Mouse (Mus musculus) hindbrain, postnatal 0 days (tissue): ENCODE measurements around the gene Slc39a8. TPM values are rescaled to one million over a fixed set of nuclear protein-coding genes. Genes with fewer than 3 reads are reported as not detected.
A peak's percentile ranks its signal among the peaks of the same experiment; 100 is the strongest.

ENCODE experiments used
- ATAC-seq: fragments of 200-750 bp; cut with Nextera tagmentation; 2 replicates; pipeline ENCODE4 v1.8.0; 2017; ENCODE audit warnings: mild to moderate bottlenecking, moderate TSS enrichment, moderate library complexity
- DNase-seq: peaks from one replicate; pipeline ENCODE4 v3.0.0-alpha.2; 2015; ENCODE audit warnings: low spot score
- H3K27ac ChIP-seq: fragments of 300-500 bp; sonication (generic); 2 replicates; pipeline ENCODE4 v1.5.1; 2014; ENCODE audit warnings: mild to moderate bottlenecking
- H3K27me3 ChIP-seq: fragments of 300-500 bp; sonication (generic); 2 replicates; pipeline ENCODE4 v1.6.1; 2014; ENCODE audit warnings: low read length, mixed read lengths; ENCODE audit not compliant: insufficient read depth
- H3K36me3 ChIP-seq: fragments of 300-500 bp; sonication (generic); 2 replicates; pipeline ENCODE4 v1.6.1; 2014; ENCODE audit warnings: low read length, mixed read lengths; ENCODE audit not compliant: insufficient read depth
- H3K4me1 ChIP-seq: fragments of 300-500 bp; sonication (generic); 2 replicates; pipeline ENCODE4 v1.6.1; 2014; ENCODE audit warnings: antibody characterized with exemption, low read length, mixed read lengths; ENCODE audit not compliant: insufficient read depth
- H3K4me2 ChIP-seq: fragments of 300-500 bp; sonication (generic); 2 replicates; pipeline ENCODE4 v1.6.1; 2014; ENCODE audit warnings: low read depth, mild to moderate bottlenecking, low read length, moderate library complexity, mixed read lengths
- H3K4me3 ChIP-seq: fragments of 300-500 bp; sonication (generic); 2 replicates; pipeline ENCODE4 v1.5.1; 2014; ENCODE audit warnings: low read length
- H3K9ac ChIP-seq: fragments of 300-500 bp; sonication (generic); replicated peaks from 2 replicates; pipeline ENCODE4 v1.6.1; 2014; ENCODE audit warnings: mild to moderate bottlenecking, low read length, moderate library complexity, mixed read lengths
- H3K9me3 ChIP-seq: fragments of 300-500 bp; sonication (generic); 2 replicates; pipeline ENCODE4 v1.6.1; 2016; ENCODE audit warnings: low read length, mixed read lengths
- CTCF ChIP-seq: IDR thresholded peaks from 2 replicates; pipeline ENCODE4 v1.5.1; 2016; ENCODE audit warnings: antibody characterized with exemption, control low read depth, low read depth
- WGBS: fragments of 180-500 bp; shearing (Covaris S2); extraction: QIAGEN DNeasy Blood & Tissue Kit; methylation state at CpG from one replicate; pipeline ENCODE4 v1.1.7; 2014; 5-methylcytosine and 5-hydroxymethylcytosine counted together
- polyA plus RNA-seq: library from polyadenylated mRNA; unstranded; fragments of >200 nt; fragmentation: Nextera tagmentation; extraction: Ambion mirVana; gene quantifications from 2 replicates; pipeline ENCODE4 v1.2.1, GENCODE M21; 2015
- total RNA-seq: library from RNA; depleted of rRNA; stranded (reverse); fragments of >200 nt; gene quantifications from 2 replicates; pipeline ENCODE4 v1.2.3, GENCODE M21; 2014

Slc39a8 gene
- total and polyA plus RNA-seq, 2 experiments from 2014 or later = 15.5 to 22.4 TPM

DNA sequence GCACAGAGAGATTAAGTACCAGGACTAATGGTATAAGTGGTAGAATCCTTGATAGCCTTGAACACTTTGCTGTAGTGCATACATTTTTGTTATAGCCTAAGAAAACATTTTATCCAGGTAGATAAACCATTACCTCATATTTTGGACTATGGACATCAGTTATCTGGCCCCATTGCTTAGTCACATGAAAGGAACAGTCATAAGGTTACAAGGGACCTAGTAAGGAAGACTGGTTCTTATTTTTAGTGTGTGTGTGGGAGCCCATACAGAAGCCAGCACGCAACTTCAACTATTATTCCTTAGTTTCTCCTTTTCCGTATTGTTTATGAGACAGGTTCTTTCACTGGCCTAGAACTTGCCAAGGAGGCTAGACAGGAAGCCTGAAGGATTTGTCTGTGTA is 7.4 kb downstream of the Slc39a8 start:
- H3K4me1 ChIP-seq = no peaks in the 10 kb centered on the region
- H3K27me3 ChIP-seq = no peaks in the 10 kb centered on the region

DNA sequence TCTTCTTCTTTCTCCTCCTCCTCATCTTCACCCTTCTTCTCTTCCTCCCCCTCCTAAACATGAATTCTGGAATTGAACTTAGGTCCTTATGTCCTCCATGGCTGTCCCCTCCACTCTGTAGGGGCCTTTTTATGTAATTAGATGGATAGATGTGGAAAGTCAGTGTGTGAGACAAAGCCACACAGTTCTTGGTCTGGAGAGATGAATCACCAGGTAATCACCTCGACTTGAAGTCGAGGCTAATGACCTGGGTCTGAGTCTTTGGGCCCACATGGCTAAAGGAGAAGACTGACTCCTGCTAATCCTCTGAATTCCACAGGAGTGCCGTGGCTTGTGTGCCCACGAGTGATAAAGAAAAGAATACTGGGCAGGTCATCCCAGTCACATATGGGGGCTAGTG is 7.8 kb downstream of the Slc39a8 start:
- TF ChIP-seq CTCF = no peak
- H3K4me3 ChIP-seq = no peak overlapping the region
- no peak overlapping the region for H3K4me2 ChIP-seq
- DNase-seq (no peak), ATAC-seq (no peak)
- no peaks in the 10 kb centered on the region for H3K27me3 ChIP-seq
- H3K4me1 ChIP-seq = no peaks in the 10 kb centered on the region
- H3K27ac ChIP-seq = no peak overlapping the region
- H3K36me3 ChIP-seq = no peaks in the 10 kb centered on the region
- no peak overlapping the region for H3K9ac ChIP-seq
- WGBS = 81% methylated on average over 4 of the region's 4 CpGs
- no peaks in the 10 kb centered on the region for H3K9me3 ChIP-seq

More for the DNA sequence above, 7.4 kb downstream of the Slc39a8 start:
- Histone ChIP-seq H3K9me3 (no peaks in the 10 kb centered on the region), H3K27ac (no peak overlapping the region), H3K4me2 (no peak overlapping the region), H3K36me3 (no peaks in the 10 kb centered on the region), H3K9ac (no peak overlapping the region), H3K4me3 (no peak overlapping the region)
- no peak for DNase-seq
- no peak for TF ChIP-seq CTCF
- ATAC-seq = no peak
- 98% methylated on average over 2 of the region's 2 CpGs for WGBS

- Histone ChIP-seq H3K36me3 (no peaks in the 10 kb centered on the region), H3K27ac (no peak overlapping the region), H3K4me2 (no peak overlapping the region), H3K4me1 (no peaks in the 10 kb centered on the region), H3K4me3 (no peak overlapping the region), H3K9ac (no peak overlapping the region), H3K27me3 (no peaks in the 10 kb centered on the region), H3K9me3 (no peaks in the 10 kb centered on the region)
- 86% methylated on average over 3 of the region's 3 CpGs for WGBS
- ATAC-seq (no peak), DNase-seq (no peak)
- TF ChIP-seq CTCF = no peak
Observed at GRCm38 (mm10) chr3:135834988-135835387, 9.9 kb downstream of the Slc39a8 start.

- H3K4me2 ChIP-seq = no peak overlapping the region
- ATAC-seq (no peak), DNase-seq (no peak)
- H3K9me3 ChIP-seq = no peaks in the 10 kb centered on the region
- H3K27me3 ChIP-seq = no peaks in the 10 kb centered on the region
- WGBS = 95% methylated on average over 13 of the region's 13 CpGs
- H3K4me1 ChIP-seq = no peaks in the 10 kb centered on the region
- TF ChIP-seq CTCF = no peak
- H3K36me3 ChIP-seq = no peaks in the 10 kb centered on the region
- no peak overlapping the region for H3K27ac ChIP-seq
- H3K9ac ChIP-seq = no peak overlapping the region
- no peak overlapping the region for H3K4me3 ChIP-seq
Observed at GRCm38 (mm10) chr3:135839535-135839934, 14.5 kb downstream of the Slc39a8 start.

GRCm38 (mm10) chr3:135840185-135840584 is 15.1 kb downstream of the Slc39a8 start:
- no peaks in the 10 kb centered on the region for H3K36me3 ChIP-seq
- H3K9ac ChIP-seq = no peak overlapping the region
- no peak overlapping the region for H3K27ac ChIP-seq
- no peak overlapping the region for H3K4me2 ChIP-seq
- no peak for ATAC-seq
- H3K4me1 ChIP-seq = no peaks in the 10 kb centered on the region
- DNase-seq = peak; percentile 13
- H3K9me3 ChIP-seq = no peaks in the 10 kb centered on the region
- TF ChIP-seq CTCF = no peak
- WGBS = 80% methylated on average over 12 of the region's 12 CpGs
- no peaks in the 10 kb centered on the region for H3K27me3 ChIP-seq
- no peak overlapping the region for H3K4me3 ChIP-seq

GRCm38 (mm10) chr3:135841716-135842511 is 16.8 kb downstream of the Slc39a8 start:
- no peak overlapping the region for H3K9ac ChIP-seq
- H3K4me1 ChIP-seq = no peaks in the 10 kb centered on the region
- H3K4me3 ChIP-seq = no peak overlapping the region
- no peak overlapping the region for H3K27ac ChIP-seq
- no peaks in the 10 kb centered on the region for H3K36me3 ChIP-seq
- no peak for TF ChIP-seq CTCF
- no peaks in the 10 kb centered on the region for H3K9me3 ChIP-seq
- DNase-seq (no peak), ATAC-seq (no peak)
- H3K4me2 ChIP-seq = no peak overlapping the region
- H3K27me3 ChIP-seq = no peaks in the 10 kb centered on the region
- 72% methylated on average over 7 of the region's 7 CpGs for WGBS

GRCm38 (mm10) chr3:135843181-135843580 is 18.1 kb downstream of the Slc39a8 start:
- WGBS = 79% methylated on average over 5 of the region's 5 CpGs
- H3K4me2 ChIP-seq = no peak overlapping the region
- ATAC-seq = no peak
- no peaks in the 10 kb centered on the region for H3K27me3 ChIP-seq
- no peak for TF ChIP-seq CTCF
- H3K9ac ChIP-seq = no peak overlapping the region
- no peaks in the 10 kb centered on the region for H3K36me3 ChIP-seq
- H3K27ac ChIP-seq = no peak overlapping the region
- H3K4me1 ChIP-seq = no peaks in the 10 kb centered on the region
- H3K4me3 ChIP-seq = no peak overlapping the region
- no peaks in the 10 kb centered on the region for H3K9me3 ChIP-seq
- DNase-seq = no peak
